Mouse (Mus musculus) lung, embryonic 15.5 days (tissue): ENCODE data around the gene Olfr452. TPM values are rescaled to one million over a fixed set of nuclear protein-coding genes. Genes with fewer than 3 reads are reported as not detected.

ENCODE experiments used
- ATAC-seq: fragments of 200-750 bp; cut with Nextera tagmentation; 2 replicates; pipeline ENCODE4 v1.8.0; 2017; ENCODE audit warnings: moderate number of reproducible peaks, borderline replicate concordance; ENCODE audit not compliant: low FRiP score, low TSS enrichment; ENCODE audit errors: extremely low read depth
- H3K27ac ChIP-seq: fragments of 300-500 bp; sonication (generic); 2 replicates; pipeline ENCODE4 v1.5.1; 2015; ENCODE audit warnings: moderate library complexity, mild to moderate bottlenecking, inconsistent platforms
- H3K27me3 ChIP-seq: fragments of 300-500 bp; sonication (generic); 2 replicates; pipeline ENCODE4 v1.6.1; 2015; ENCODE audit warnings: inconsistent platforms
- H3K36me3 ChIP-seq: fragments of 300-500 bp; sonication (generic); 2 replicates; pipeline ENCODE4 v1.6.1; 2015; ENCODE audit warnings: inconsistent platforms
- H3K4me1 ChIP-seq: fragments of 300-500 bp; sonication (generic); 2 replicates; pipeline ENCODE4 v1.6.1; 2015; ENCODE audit warnings: inconsistent platforms
- H3K4me2 ChIP-seq: fragments of 300-500 bp; sonication (generic); 2 replicates; pipeline ENCODE4 v1.6.1; 2015; ENCODE audit warnings: inconsistent platforms, mild to moderate bottlenecking, moderate library complexity
- H3K4me3 ChIP-seq: fragments of 300-500 bp; sonication (generic); 2 replicates; pipeline ENCODE4 v1.5.1; 2015; ENCODE audit warnings: mild to moderate bottlenecking, inconsistent platforms
- H3K9ac ChIP-seq: fragments of 300-500 bp; sonication (generic); 2 replicates; pipeline ENCODE4 v1.6.1; 2015; ENCODE audit warnings: inconsistent platforms
- H3K9me3 ChIP-seq: fragments of 300-500 bp; sonication (generic); 2 replicates; pipeline ENCODE4 v1.6.1; 2016; ENCODE audit warnings: inconsistent platforms
- WGBS: fragments of 180-500 bp; shearing (Covaris S2); methylation state at CpG from one replicate; pipeline ENCODE4 v1.1.7; 2015; 5-methylcytosine and 5-hydroxymethylcytosine counted together
- polyA plus RNA-seq: library from polyadenylated mRNA; unstranded; fragments of >200 nt; fragmentation: Nextera tagmentation; extraction: Ambion mirVana; gene quantifications from 2 replicates; pipeline ENCODE4 v1.2.1, GENCODE M21; 2015

Olfr452 gene
- polyA plus RNA-seq = not detected in 2 replicates

DNA sequence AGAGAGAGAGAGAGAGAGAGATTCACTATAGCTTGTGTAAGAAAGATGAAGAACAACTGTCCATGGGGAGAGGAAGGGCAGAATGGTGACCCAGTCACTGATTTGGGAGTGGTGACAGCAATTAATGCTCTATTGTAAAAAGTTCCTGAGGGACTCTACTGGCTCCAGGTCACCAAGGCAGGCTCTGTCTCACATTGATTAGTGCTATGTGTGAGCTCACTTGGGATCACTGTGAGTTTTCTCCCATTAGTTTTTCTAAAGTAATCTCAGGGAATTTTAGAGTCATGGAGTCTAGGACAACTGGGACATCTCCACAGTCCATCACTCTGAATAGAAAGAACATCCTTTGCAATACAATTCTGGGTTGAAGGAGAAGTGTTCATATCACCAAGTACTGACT, at the start of gene Olfr452:
TSS of gene Olfr452 (plus strand) at position 301 of the 400 bp plus-strand sequence.
- ATAC-seq = no peak
- no peak within 1 kb of the TSS for H3K4me2 ChIP-seq
- H3K27me3 ChIP-seq = no peaks in the 10 kb centered on the region
- no peaks in the 10 kb centered on the region for H3K36me3 ChIP-seq
- no peaks in the 10 kb centered on the region for H3K9me3 ChIP-seq
- no peak within 1 kb of the TSS for H3K27ac ChIP-seq
- no peak within 1 kb of the TSS for H3K9ac ChIP-seq
- H3K4me1 ChIP-seq = no peaks in the 10 kb centered on the region
- no peak within 1 kb of the TSS for H3K4me3 ChIP-seq

DNA sequence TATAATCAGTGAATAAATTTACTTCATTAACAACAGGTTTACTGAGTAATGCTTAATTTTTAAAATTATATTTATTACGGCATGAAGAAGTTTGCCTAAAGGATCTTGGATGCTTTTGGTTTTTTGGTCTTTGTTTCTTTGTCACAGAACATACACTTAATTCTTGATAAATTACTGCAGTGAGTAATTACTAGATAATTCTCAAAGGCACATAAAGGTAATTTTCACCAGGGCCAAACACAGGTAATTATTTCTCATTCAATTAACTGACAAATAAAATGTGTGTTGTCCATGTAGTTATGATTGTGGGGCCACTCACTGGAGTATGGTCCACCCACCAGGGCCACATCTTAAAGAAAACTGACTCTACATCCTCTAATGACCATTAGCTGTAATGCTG, 45.8 kb upstream of the Olfr452 start, which contains the start of gene Olfr453:
TSS of gene Olfr453 (plus strand) at position 301 of the 400 bp plus-strand sequence.
- no peak within 1 kb of the TSS for H3K4me2 ChIP-seq
- no peaks in the 10 kb centered on the region for H3K27me3 ChIP-seq
- 91% methylated on average over 1 of the region's 1 CpGs for WGBS
- no peaks in the 10 kb centered on the region for H3K4me1 ChIP-seq
- H3K9ac ChIP-seq = no peak within 1 kb of the TSS
- H3K27ac ChIP-seq = no peak within 1 kb of the TSS
- H3K4me3 ChIP-seq = no peak within 1 kb of the TSS
- H3K36me3 ChIP-seq = no peaks in the 10 kb centered on the region
- ATAC-seq = no peak
- H3K9me3 ChIP-seq = no peaks in the 10 kb centered on the region

DNA sequence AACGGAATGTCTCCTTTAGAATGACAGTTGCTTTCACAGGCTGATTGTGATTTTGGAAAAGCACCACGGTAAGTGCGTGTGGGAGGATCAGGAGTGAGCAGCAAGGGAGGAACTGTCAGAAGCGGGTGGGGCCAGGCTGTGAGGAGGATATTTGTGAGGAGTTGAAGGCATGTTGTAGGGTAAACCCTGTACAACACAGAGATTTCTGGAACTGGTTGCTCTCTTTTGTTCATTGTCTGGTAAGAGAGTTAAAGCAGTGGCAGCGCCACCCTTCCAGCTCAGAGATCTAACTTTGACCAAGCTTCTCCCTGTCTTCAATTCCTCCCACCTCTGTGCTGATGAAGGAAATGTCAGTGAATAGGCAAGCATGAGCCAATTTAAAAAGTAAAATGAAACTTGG, 42.6 kb upstream of the Olfr452 start:
- H3K9me3 ChIP-seq = no peaks in the 10 kb centered on the region
- 66% methylated on average over 5 of the region's 5 CpGs for WGBS
- no peaks in the 10 kb centered on the region for H3K27me3 ChIP-seq
- no peaks in the 10 kb centered on the region for H3K4me1 ChIP-seq
- ATAC-seq = no peak
- H3K4me3 ChIP-seq = no peak overlapping the region
- H3K36me3 ChIP-seq = no peaks in the 10 kb centered on the region
- H3K9ac ChIP-seq = no peak overlapping the region
- H3K4me2 ChIP-seq = no peak overlapping the region
- no peak overlapping the region for H3K27ac ChIP-seq

DNA sequence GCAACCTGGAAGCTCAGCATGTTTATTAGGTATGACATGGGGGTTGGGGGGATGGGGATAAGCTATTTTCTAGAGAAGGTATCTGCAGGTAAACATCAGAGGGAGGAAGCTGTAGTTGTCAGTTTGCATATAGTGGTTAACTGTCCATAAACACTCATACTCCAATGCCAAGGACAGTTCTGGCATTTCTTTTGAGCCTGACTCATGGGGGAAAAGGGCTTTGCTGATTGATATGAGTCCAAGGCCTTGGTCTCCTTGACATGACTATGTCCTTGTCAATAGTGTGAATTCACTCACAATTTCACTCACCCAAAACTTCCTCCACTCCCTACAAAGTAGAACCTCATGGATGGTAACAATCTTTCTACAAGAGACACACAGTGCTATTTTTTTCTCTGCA, 37.0 kb upstream of the Olfr452 start:
- no peak for ATAC-seq
- Histone ChIP-seq H3K36me3 (no peaks in the 10 kb centered on the region), H3K9me3 (no peaks in the 10 kb centered on the region), H3K4me1 (no peaks in the 10 kb centered on the region), H3K27ac (no peak overlapping the region), H3K4me2 (no peak overlapping the region), H3K4me3 (no peak overlapping the region), H3K27me3 (no peaks in the 10 kb centered on the region), H3K9ac (no peak overlapping the region)

GRCm38 (mm10) chr6:42756104-42756503, 28.8 kb upstream of the Olfr452 start, which contains the start of gene Olfr38:
TSS of gene Olfr38 (plus strand) at chr6:42756404.
- Histone ChIP-seq H3K4me3 (no peak within 1 kb of the TSS), H3K4me2 (no peak within 1 kb of the TSS), H3K9ac (no peak within 1 kb of the TSS), H3K9me3 (no peaks in the 10 kb centered on the region), H3K27me3 (no peaks in the 10 kb centered on the region), H3K4me1 (no peaks in the 10 kb centered on the region), H3K27ac (no peak within 1 kb of the TSS), H3K36me3 (no peaks in the 10 kb centered on the region)
- no peak for ATAC-seq
- 61% methylated on average over 1 of the region's 1 CpGs for whole genome bisulfite sequencing

DNA sequence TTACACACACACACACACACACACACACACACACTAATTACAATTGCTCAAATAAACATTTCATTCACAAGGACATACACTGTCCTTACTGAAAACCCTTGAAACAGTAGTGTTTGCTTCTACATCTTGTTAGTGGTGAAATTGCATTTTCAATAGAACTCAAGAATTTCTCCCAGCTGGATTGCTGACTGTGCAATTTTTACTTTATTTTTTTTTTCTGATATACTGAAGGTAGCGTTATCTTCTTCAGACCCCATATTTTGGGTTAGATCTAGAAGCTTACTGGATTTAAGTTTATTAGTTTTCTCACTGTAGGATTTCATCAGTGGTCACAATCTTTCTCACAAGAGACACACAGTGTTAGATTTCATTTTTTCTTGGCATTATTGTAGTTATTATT, 7.8 kb upstream of the Olfr452 start:
- H3K9me3 ChIP-seq = no peaks in the 10 kb centered on the region
- H3K4me1 ChIP-seq = no peaks in the 10 kb centered on the region
- 74% methylated on average over 1 of the region's 1 CpGs for WGBS
- H3K4me2 ChIP-seq = no peak overlapping the region
- H3K9ac ChIP-seq = no peak overlapping the region
- no peak overlapping the region for H3K4me3 ChIP-seq
- no peaks in the 10 kb centered on the region for H3K36me3 ChIP-seq
- H3K27ac ChIP-seq = no peak overlapping the region
- H3K27me3 ChIP-seq = no peaks in the 10 kb centered on the region
- ATAC-seq = no peak

- Histone ChIP-seq H3K4me2 (no peak overlapping the region), H3K27me3 (no peaks in the 10 kb centered on the region), H3K4me3 (no peak overlapping the region), H3K4me1 (no peaks in the 10 kb centered on the region), H3K27ac (no peak overlapping the region), H3K9ac (no peak overlapping the region), H3K36me3 (no peaks in the 10 kb centered on the region), H3K9me3 (no peaks in the 10 kb centered on the region)
- WGBS = 42% methylated on average over 4 of the region's 4 CpGs
- ATAC-seq = no peak
These were observed 5.5 kb downstream of the Olfr452 start for GRCm38 (mm10) chr6:42790247-42790948.

DNA sequence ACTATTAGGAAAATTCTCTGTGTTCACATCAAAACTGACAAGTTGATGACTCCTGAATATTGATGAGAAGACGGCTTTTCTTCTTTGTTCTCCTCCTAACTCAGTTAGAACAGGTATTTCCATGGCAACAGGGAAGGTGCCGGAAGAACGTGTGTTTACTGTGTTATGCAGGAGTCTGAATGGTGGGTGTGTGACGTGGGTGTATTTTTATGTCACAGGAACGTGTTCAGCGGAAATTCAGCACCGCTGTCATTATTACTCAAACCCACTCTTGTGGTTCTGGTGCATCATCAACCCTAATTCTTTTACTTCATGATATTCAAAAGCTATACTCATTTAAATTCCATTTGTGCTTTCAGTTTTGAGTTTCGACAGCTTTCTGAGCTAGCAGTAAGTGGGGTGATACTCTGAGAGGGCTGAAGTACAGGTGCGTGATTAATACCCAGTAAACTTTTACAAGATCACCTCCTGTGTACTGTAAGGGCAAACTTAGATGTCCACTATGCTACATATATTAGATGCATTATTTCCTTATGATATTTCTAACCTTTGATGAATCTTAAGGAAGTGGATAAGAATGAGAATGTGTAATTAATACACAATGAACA, 6.2 kb downstream of the Olfr452 start:
- Histone ChIP-seq H3K27ac (no peak overlapping the region), H3K9ac (no peak overlapping the region), H3K4me2 (no peak overlapping the region), H3K4me3 (no peak overlapping the region), H3K36me3 (no peaks in the 10 kb centered on the region), H3K4me1 (no peaks in the 10 kb centered on the region), H3K27me3 (no peaks in the 10 kb centered on the region), H3K9me3 (no peaks in the 10 kb centered on the region)
- WGBS = 69% methylated on average over 9 of the region's 9 CpGs
- no peak for ATAC-seq

- Histone ChIP-seq H3K4me2 (no peak overlapping the region), H3K27me3 (no peaks in the 10 kb centered on the region), H3K4me3 (no peak overlapping the region), H3K36me3 (no peaks in the 10 kb centered on the region), H3K9ac (no peak overlapping the region), H3K27ac (no peak overlapping the region), H3K9me3 (no peaks in the 10 kb centered on the region), H3K4me1 (no peaks in the 10 kb centered on the region)
- ATAC-seq = no peak
- 83% methylated on average over 3 of the region's 3 CpGs for WGBS
These were observed 10.1 kb downstream of the Olfr452 start for GRCm38 (mm10) chr6:42794982-42795381.

- Histone ChIP-seq H3K4me2 (no peak within 1 kb of the TSS), H3K27me3 (no peaks in the 10 kb centered on the region), H3K36me3 (no peaks in the 10 kb centered on the region), H3K4me3 (no peak within 1 kb of the TSS), H3K27ac (no peak within 1 kb of the TSS), H3K9ac (no peak within 1 kb of the TSS), H3K4me1 (no peaks in the 10 kb centered on the region), H3K9me3 (no peaks in the 10 kb centered on the region)
- 61% methylated on average over 1 of the region's 1 CpGs for WGBS
- ATAC-seq = no peak
These were observed 26.7 kb downstream of the Olfr452 start, which contains the start of gene Olfr450 for GRCm38 (mm10) chr6:42811639-42812038. TSS of gene Olfr450 (plus strand) at chr6:42811939.

- H3K4me3 ChIP-seq = no peak within 1 kb of the TSS
- no peaks in the 10 kb centered on the region for H3K27me3 ChIP-seq
- no peak within 1 kb of the TSS for H3K9ac ChIP-seq
- H3K4me2 ChIP-seq = no peak within 1 kb of the TSS
- no peaks in the 10 kb centered on the region for H3K36me3 ChIP-seq
- H3K4me1 ChIP-seq = no peaks in the 10 kb centered on the region
- no peak within 1 kb of the TSS for H3K27ac ChIP-seq
- no peaks in the 10 kb centered on the region for H3K9me3 ChIP-seq
- ATAC-seq = no peak
These were observed 49.2 kb downstream of the Olfr452 start, which contains the start of gene Olfr449 for GRCm38 (mm10) chr6:42834084-42834483. TSS of gene Olfr449 (plus strand) at chr6:42834384.
